Mouse (Mus musculus) bone marrow, adult 2 months (tissue): ENCODE results near the gene Ripor1.

Experiments
- CTCF ChIP-seq: fragments of 200-500 bp; IDR thresholded peaks from 2 replicates; pipeline ENCODE4 v1.5.1; 2011; ENCODE audit warnings: low read length, control low read depth; ENCODE audit not compliant: control insufficient read depth, insufficient read depth
- POLR2A ChIP-seq: fragments of 200-500 bp; IDR thresholded peaks from 2 replicates; pipeline ENCODE4 v1.6.1; 2011; ENCODE audit warnings: low read depth, mild to moderate bottlenecking, control low read depth, low read length, borderline replicate concordance; ENCODE audit not compliant: control insufficient read depth

DNA sequence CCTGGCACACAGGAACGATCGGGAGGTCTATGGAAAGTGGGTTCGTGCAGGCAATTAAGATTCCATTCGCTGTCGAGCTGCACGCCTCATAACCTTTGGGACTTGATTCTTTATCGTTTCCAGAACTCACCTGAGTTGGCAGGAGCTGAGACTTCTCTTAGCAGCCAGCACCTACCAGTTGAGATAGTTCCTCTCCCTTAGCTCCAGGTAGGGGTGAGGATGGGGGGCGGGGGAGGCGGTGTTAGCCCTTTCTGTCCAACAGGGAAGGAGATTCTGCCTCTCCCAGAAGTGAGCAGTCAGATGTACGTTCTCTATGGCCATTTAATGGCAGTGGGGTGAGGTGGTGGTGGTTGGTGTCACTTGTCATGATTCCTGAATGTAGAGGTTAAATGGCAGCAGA, 2.0 kb downstream of the Ripor1 start:
- TF ChIP-seq CTCF (no peak), POLR2A (no peak)
